Mouse (Mus musculus): ENCODE data around the gene AW146154. TPM values are rescaled to one million over a fixed set of nuclear protein-coding genes. Genes with fewer than 3 reads are reported as not detected.
"Not testable (repeated sequence)": the region's sequence is repeated elsewhere in the genome, so short reads cannot be mapped to it uniquely, and the experiment has no call there.

Gene AW146154
- polyA plus RNA-seq (2011; ENCODE audit: insufficient read depth, insufficient read length, low read depth, missing spikeins): 11.6 and 13.1 TPM in 2 replicates

- Histone ChIP-seq H3K9ac (ENCODE audit: low read depth, poor library complexity, severe bottlenecking) (peak within 1 kb of the TSS; percentile 74), H3K9me3 (replicated peaks; ENCODE audit: control insufficient read depth, insufficient read depth, low read length, poor library complexity, severe bottlenecking) (no peaks in the 10 kb centered on the region), H3K27ac (ENCODE audit: insufficient read depth, low read length) (peak within 1 kb of the TSS; percentile 82), H3K4me1 (ENCODE audit: control insufficient read depth, insufficient read depth, low read length) (peaks cover 2% of the 10 kb centered on the region), H3K36me3 (ENCODE audit: control insufficient read depth, insufficient read depth, low read length, poor library complexity, severe bottlenecking) (no peaks in the 10 kb centered on the region), H3K4me3 (ENCODE audit: low read depth, low read length) (peak within 1 kb of the TSS; percentile 99), H3K27me3 (ENCODE audit: control insufficient read depth, insufficient read depth, low read length, poor library complexity, severe bottlenecking) (no peaks in the 10 kb centered on the region)
- TF ChIP-seq POLR2A (IDR thresholded peaks at IDR 0.05; ENCODE audit: insufficient read depth, low read length) (peak; percentile 78), EP300 (IDR thresholded peaks at IDR 0.05; ENCODE audit: insufficient read depth, low read depth, low read length) (0 out of 2 replicates have a peak, but pooled peaks have one; percentile 9), CTCF (IDR thresholded peaks at IDR 0.05; ENCODE audit: low read depth, low read length) (no peak)
Measured at GRCm38 (mm10) chr7:41499389-41500049, at the start of gene AW146154, which contains the start of gene Gm20449. Gene AW146154 (minus strand): TSS chr7:41499890. Gene Gm20449 (minus strand): TSS chr7:41499417.

- TF ChIP-seq POLR2A (IDR thresholded peaks at IDR 0.05; ENCODE audit: insufficient read depth, low read length) (no peak), CTCF (IDR thresholded peaks at IDR 0.05; ENCODE audit: low read depth, low read length) (no peak), EP300 (IDR thresholded peaks at IDR 0.05; ENCODE audit: insufficient read depth, low read depth, low read length) (no peak)
- no peak overlapping the region for H3K4me3 ChIP-seq (ENCODE audit: low read depth, low read length)
- H3K27ac ChIP-seq (ENCODE audit: insufficient read depth, low read length): peak overlapping the region; percentile 86
Measured at GRCm38 (mm10) chr7:41512672-41513071, 13.0 kb upstream of the AW146154 start.

DNA sequence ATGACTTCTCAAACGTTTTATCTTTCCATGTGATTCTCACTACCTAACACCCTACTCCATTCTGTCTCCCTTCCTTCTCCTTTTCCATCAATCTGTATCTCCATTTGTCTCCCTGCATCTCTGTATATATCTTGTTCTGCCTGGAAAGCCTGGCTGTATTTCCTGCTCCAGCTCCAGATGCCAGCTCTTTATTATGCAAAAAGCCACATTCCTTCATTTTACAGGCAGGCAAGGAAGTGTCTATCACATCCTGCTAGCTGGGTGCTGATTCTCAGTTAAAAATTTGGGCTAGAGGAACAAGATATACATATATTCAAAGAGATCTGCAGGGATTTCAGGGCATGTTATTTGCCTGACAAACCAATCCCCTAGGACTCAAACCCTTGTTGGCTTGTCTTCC is 12.5 kb upstream of the AW146154 start:
- no peak for TF ChIP-seq CTCF (IDR thresholded peaks at IDR 0.05; ENCODE audit: low read depth, low read length)
- TF ChIP-seq POLR2A (IDR thresholded peaks at IDR 0.05; ENCODE audit: insufficient read depth, low read length): no peak
- no peak for TF ChIP-seq EP300 (IDR thresholded peaks at IDR 0.05; ENCODE audit: insufficient read depth, low read depth, low read length)
- Histone ChIP-seq H3K9ac (ENCODE audit: low read depth, poor library complexity, severe bottlenecking) (no peak overlapping the region), H3K27me3 (ENCODE audit: control insufficient read depth, insufficient read depth, low read length, poor library complexity, severe bottlenecking) (no peaks in the 10 kb centered on the region; the same call in 1 of the 2 replicates), H3K27ac (ENCODE audit: insufficient read depth, low read length) (peak overlapping the region; percentile 86), H3K36me3 (ENCODE audit: control insufficient read depth, insufficient read depth, low read length, poor library complexity, severe bottlenecking) (no peaks in the 10 kb centered on the region), H3K4me1 (ENCODE audit: control insufficient read depth, insufficient read depth, low read length) (no peaks in the 10 kb centered on the region), H3K9me3 (replicated peaks; ENCODE audit: control insufficient read depth, insufficient read depth, low read length, poor library complexity, severe bottlenecking) (no peaks in the 10 kb centered on the region), H3K4me3 (ENCODE audit: low read depth, low read length) (no peak overlapping the region)

More at GRCm38 (mm10) chr7:41512672-41513071, 13.0 kb upstream of the AW146154 start:
- Histone ChIP-seq H3K4me1 (ENCODE audit: control insufficient read depth, insufficient read depth, low read length) (no peaks in the 10 kb centered on the region), H3K27me3 (ENCODE audit: control insufficient read depth, insufficient read depth, low read length, poor library complexity, severe bottlenecking) (no peaks in the 10 kb centered on the region; the same call in 1 of the 2 replicates), H3K9ac (ENCODE audit: low read depth, poor library complexity, severe bottlenecking) (no peak overlapping the region), H3K36me3 (ENCODE audit: control insufficient read depth, insufficient read depth, low read length, poor library complexity, severe bottlenecking) (no peaks in the 10 kb centered on the region), H3K9me3 (replicated peaks; ENCODE audit: control insufficient read depth, insufficient read depth, low read length, poor library complexity, severe bottlenecking) (no peaks in the 10 kb centered on the region)

DNA sequence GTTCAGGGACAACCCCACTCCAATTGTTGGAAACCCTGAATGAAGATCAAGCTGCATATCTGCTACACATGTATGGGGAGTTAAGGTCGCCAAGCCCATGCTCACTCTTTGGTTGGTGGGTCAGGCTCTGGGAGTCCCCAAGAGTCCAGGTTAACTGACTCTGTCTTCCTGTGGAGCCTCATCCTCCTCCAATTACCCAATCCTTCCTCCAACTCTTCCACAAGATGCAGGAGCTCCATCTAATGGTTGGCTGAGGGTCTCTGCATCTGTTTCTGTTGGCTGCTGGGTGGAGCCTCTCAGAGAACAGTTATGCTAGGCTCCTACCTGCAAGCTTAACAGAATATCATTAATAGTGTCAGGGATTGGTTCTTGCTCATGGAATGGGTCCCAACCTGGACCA is 2.7 kb upstream of the AW146154 start:
- no peaks in the 10 kb centered on the region for H3K36me3 ChIP-seq (ENCODE audit: control insufficient read depth, insufficient read depth, low read length, poor library complexity, severe bottlenecking)
- no peak overlapping the region for H3K4me3 ChIP-seq (ENCODE audit: low read depth, low read length)
- no peak overlapping the region for H3K9ac ChIP-seq (ENCODE audit: low read depth, poor library complexity, severe bottlenecking)
- H3K4me1 ChIP-seq (ENCODE audit: control insufficient read depth, insufficient read depth, low read length): peaks cover 2% of the 10 kb centered on the region
- no peaks in the 10 kb centered on the region for H3K9me3 ChIP-seq (replicated peaks; ENCODE audit: control insufficient read depth, insufficient read depth, low read length, poor library complexity, severe bottlenecking)
- H3K27ac ChIP-seq (ENCODE audit: insufficient read depth, low read length): no peak overlapping the region
- H3K27me3 ChIP-seq (ENCODE audit: control insufficient read depth, insufficient read depth, low read length, poor library complexity, severe bottlenecking): no peaks in the 10 kb centered on the region
- TF ChIP-seq POLR2A (IDR thresholded peaks at IDR 0.05; ENCODE audit: insufficient read depth, low read length) (no peak), EP300 (IDR thresholded peaks at IDR 0.05; ENCODE audit: insufficient read depth, low read depth, low read length) (no peak), CTCF (IDR thresholded peaks at IDR 0.05; ENCODE audit: low read depth, low read length) (peak; percentile 36)

DNA sequence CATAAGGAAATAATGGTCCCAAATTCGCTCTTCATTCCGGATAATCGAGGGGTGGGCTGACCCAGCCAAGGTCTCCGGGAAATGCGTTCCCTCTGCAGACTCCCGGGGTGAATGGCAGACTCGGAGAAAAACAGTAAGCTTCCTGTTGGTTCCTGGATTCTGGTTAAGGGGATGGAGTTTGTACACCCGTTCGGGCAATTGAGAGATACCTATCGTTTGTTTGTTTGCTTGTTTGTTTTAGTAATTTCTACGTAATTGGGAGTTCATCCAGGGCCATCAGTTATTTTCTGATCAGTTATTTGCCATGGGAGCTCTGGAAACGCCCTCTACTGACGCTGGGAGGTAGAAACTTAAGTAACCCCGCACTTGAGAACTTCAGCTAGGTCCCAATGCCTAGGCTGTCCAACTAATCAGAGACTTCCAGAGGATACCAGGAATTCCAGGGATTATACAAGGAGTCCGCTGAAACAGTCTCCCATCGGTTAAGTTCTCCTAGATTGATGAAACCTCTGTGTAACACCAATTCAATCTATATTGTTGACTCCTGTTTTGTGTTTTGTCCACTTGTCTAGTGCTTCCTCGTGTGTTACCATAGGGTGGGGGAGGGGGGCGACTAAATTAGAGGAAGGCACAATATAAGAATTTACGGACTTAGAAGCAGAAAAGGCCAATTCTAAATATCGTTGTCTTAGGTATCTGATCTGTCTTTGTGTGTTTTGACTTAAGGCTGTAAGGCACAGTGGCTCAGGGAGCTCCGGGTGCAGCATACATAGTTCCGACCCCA is 653 bp upstream of the AW146154 start:
- Histone ChIP-seq H3K36me3 (ENCODE audit: control insufficient read depth, insufficient read depth, low read length, poor library complexity, severe bottlenecking) (no peaks in the 10 kb centered on the region), H3K27me3 (ENCODE audit: control insufficient read depth, insufficient read depth, low read length, poor library complexity, severe bottlenecking) (no peaks in the 10 kb centered on the region), H3K4me1 (ENCODE audit: control insufficient read depth, insufficient read depth, low read length) (peaks cover 2% of the 10 kb centered on the region), H3K4me3 (ENCODE audit: low read depth, low read length) (peak overlapping the region; percentile 99), H3K27ac (ENCODE audit: insufficient read depth, low read length) (peak overlapping the region; percentile 45; the same call in 1 of the 2 replicates), H3K9me3 (replicated peaks; ENCODE audit: control insufficient read depth, insufficient read depth, low read length, poor library complexity, severe bottlenecking) (no peaks in the 10 kb centered on the region), H3K9ac (ENCODE audit: low read depth, poor library complexity, severe bottlenecking) (peak overlapping the region; percentile 74)
- peak; percentile 22 for TF ChIP-seq CTCF (IDR thresholded peaks at IDR 0.05; ENCODE audit: low read depth, low read length)
- no peak for TF ChIP-seq POLR2A (IDR thresholded peaks at IDR 0.05; ENCODE audit: insufficient read depth, low read length)

DNA sequence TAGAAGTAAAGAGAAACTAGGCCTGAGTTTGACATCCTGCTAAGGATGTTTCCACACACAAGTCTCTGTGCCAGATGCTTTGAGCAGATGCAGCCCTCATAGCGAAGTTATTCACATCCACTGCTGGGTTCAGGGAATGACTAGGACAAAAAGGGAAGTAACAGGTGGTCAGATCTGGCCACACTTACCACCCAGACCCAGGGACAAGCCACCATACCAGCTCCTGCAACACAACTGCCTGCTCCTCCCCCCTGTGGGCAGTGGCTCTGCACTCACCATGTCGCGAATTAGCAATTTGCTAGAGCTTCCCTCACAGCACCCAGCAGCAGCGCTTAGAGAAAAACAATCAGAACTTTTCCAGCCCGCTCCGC is 687 bp downstream of the AW146154 start:
- H3K9me3 ChIP-seq (replicated peaks; ENCODE audit: control insufficient read depth, insufficient read depth, low read length, poor library complexity, severe bottlenecking); H3K36me3 ChIP-seq (ENCODE audit: control insufficient read depth, insufficient read depth, low read length, poor library complexity, severe bottlenecking); H3K4me1 ChIP-seq (ENCODE audit: control insufficient read depth, insufficient read depth, low read length); H3K27me3 ChIP-seq (ENCODE audit: control insufficient read depth, insufficient read depth, low read length, poor library complexity, severe bottlenecking): not testable (repeated sequence)
- Histone ChIP-seq H3K9ac (ENCODE audit: low read depth, poor library complexity, severe bottlenecking) (peak overlapping the region; percentile 74), H3K27ac (ENCODE audit: insufficient read depth, low read length) (peak overlapping the region; percentile 72), H3K4me3 (ENCODE audit: low read depth, low read length) (peak overlapping the region; percentile 99)

DNA sequence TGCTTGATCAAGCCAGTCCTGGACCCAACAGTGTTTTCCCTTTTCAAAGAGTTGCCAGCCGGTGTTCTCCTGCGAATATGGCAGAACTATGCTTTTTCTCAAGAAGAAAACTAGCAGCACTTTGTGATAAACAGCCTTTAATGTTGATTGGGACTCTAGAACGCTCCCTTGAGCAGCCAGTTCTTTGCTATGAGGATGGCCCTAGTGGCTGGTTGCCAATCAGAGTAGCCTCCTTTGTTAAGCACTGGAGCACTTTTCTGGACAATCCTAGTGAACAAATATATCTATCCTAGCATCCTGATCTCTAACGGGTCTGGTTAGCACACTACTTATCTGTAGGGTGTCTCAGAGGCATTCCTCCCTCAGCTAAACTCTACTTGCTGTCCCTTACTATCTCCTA is 1.2 kb downstream of the AW146154 start:
- H3K36me3 ChIP-seq (ENCODE audit: control insufficient read depth, insufficient read depth, low read length, poor library complexity, severe bottlenecking); H3K27ac ChIP-seq (ENCODE audit: insufficient read depth, low read length); H3K27me3 ChIP-seq (ENCODE audit: control insufficient read depth, insufficient read depth, low read length, poor library complexity, severe bottlenecking); H3K9me3 ChIP-seq (replicated peaks; ENCODE audit: control insufficient read depth, insufficient read depth, low read length, poor library complexity, severe bottlenecking); H3K4me1 ChIP-seq (ENCODE audit: control insufficient read depth, insufficient read depth, low read length): not testable (repeated sequence)
- Histone ChIP-seq H3K4me3 (ENCODE audit: low read depth, low read length) (peak overlapping the region; percentile 99; the same call in 1 of the 2 replicates), H3K9ac (ENCODE audit: low read depth, poor library complexity, severe bottlenecking) (peak overlapping the region; percentile 74)

Data from ES-Bruce4 (cell line).